8 mouse cellular contexts compared by ENCODE assay signal in genomic region chr10:85927676-85928445, GRCm38 (mm10). TPM values are rescaled to one million over a fixed set of nuclear protein-coding genes. Genes with fewer than 3 reads are reported as not detected.
A peak's percentile ranks its signal among the peaks of the same experiment; 100 is the strongest.
DNase-seq lines count a peak whose midpoint lies in the region; ATAC-seq and TF ChIP-seq lines count a peak whose summit lies in the region.

Ascl4 (plus strand) TSS chr10:85927681.

- peak within 1 kb of the TSS; percentile 95 for H3K4me2 ChIP-seq in intestine, postnatal 0 days (replicated peaks; ENCODE audit: low read depth)

- peaks cover 5% of the 10 kb centered on the region; the same call in 1 of the 2 replicates for H3K4me1 ChIP-seq in liver, adult 2 months (ENCODE audit: control insufficient read depth, insufficient read depth, low read length)
- peaks cover 23% of the 10 kb centered on the region for H3K4me1 ChIP-seq in forebrain, embryonic 10.5 days
- 0 out of 2 replicates have a peak, but pooled peaks cover 3% of the 10 kb centered on the region for H3K4me1 ChIP-seq in intestine, postnatal 0 days (replicated peaks; ENCODE audit: control insufficient read depth, insufficient read depth, low read length)
- no peaks in the 10 kb centered on the region for H3K4me1 ChIP-seq in lung, adult 2 months (ENCODE audit: control insufficient read depth, insufficient read depth, low read length)

- no peaks in the 10 kb centered on the region for H3K9me3 ChIP-seq in forebrain, embryonic 10.5 days
- no peaks in the 10 kb centered on the region for H3K9me3 ChIP-seq in intestine, postnatal 0 days (ENCODE audit: control insufficient read depth)

- H3K27ac ChIP-seq in liver, adult 2 months (replicated peaks; ENCODE audit: insufficient read depth, low read depth, low read length) = no peak within 1 kb of the TSS
- H3K27ac ChIP-seq in forebrain, embryonic 10.5 days = peak within 1 kb of the TSS; percentile 83
- no peak within 1 kb of the TSS for H3K27ac ChIP-seq in intestine, postnatal 0 days (ENCODE audit: low read depth, low read length)

- ATAC-seq in activated CD4-positive, CD25-positive, alpha-beta regulatory T cell, adult 4 months = peak; percentile 33
- ATAC-seq in intestine, postnatal 0 days = no peak

- no peaks in the 10 kb centered on the region for H3K36me3 ChIP-seq in liver, adult 2 months (ENCODE audit: control insufficient read depth, insufficient read depth, low read length)
- H3K36me3 ChIP-seq in forebrain, embryonic 10.5 days (replicated peaks) = no peaks in the 10 kb centered on the region
- no peaks in the 10 kb centered on the region for H3K36me3 ChIP-seq in intestine, postnatal 0 days (ENCODE audit: control insufficient read depth, insufficient read depth)
- H3K36me3 ChIP-seq in splenic B cell, adult 2 months (ENCODE audit: control insufficient read depth, insufficient read depth, low read length, poor library complexity, severe bottlenecking) = no peaks in the 10 kb centered on the region

- no peak for TF ChIP-seq CTCF in liver, adult 2 months (IDR thresholded peaks at IDR 0.05; ENCODE audit: low read depth, low read length)
- peak; percentile 26; the same call in 1 of the 2 replicates for TF ChIP-seq CTCF in intestine, postnatal 0 days (IDR thresholded peaks at IDR 0.05; ENCODE audit: low read depth)
- TF ChIP-seq CTCF in lung, adult 2 months (IDR thresholded peaks at IDR 0.05; ENCODE audit: insufficient read depth, low read length) = no peak

- H3K79me2 ChIP-seq in liver, adult 2 months (ENCODE audit: control insufficient read depth, insufficient read depth, low read length) = no peaks in the 10 kb centered on the region

- TF ChIP-seq POLR2A in liver, adult 2 months (IDR thresholded peaks at IDR 0.05; ENCODE audit: extremely low read depth, insufficient read depth, low read length) = no peak
- TF ChIP-seq POLR2A in lung, adult 2 months (IDR thresholded peaks at IDR 0.05; ENCODE audit: borderline replicate concordance, extremely low read depth, low read depth, low read length) = no peak

- intact Hi-C loops in left cerebral cortex, postnatal 14 days (cut with DNase I) = no loop called here

- peak within 1 kb of the TSS; percentile 62 for H3K4me3 ChIP-seq in liver, adult 2 months (ENCODE audit: insufficient read depth, low read depth, low read length)
- peak within 1 kb of the TSS; percentile 61 for H3K4me3 ChIP-seq in forebrain, embryonic 10.5 days
- peak within 1 kb of the TSS; percentile 56 for H3K4me3 ChIP-seq in intestine, postnatal 0 days (ENCODE audit: low read depth, low read length)
- peak within 1 kb of the TSS; percentile 33 for H3K4me3 ChIP-seq in lung, adult 2 months (replicated peaks; ENCODE audit: extremely low read depth, low read depth, low read length)

- H3K9ac ChIP-seq in liver, adult 2 months (ENCODE audit: low read depth, low read length) = 0 out of 2 replicates have a peak within 1 kb of the TSS, but pooled peaks have one; percentile 21
- H3K9ac ChIP-seq in intestine, postnatal 0 days (ENCODE audit: low read depth, low read length) = no peak within 1 kb of the TSS

- H3K27me3 ChIP-seq in liver, adult 2 months (ENCODE audit: control insufficient read depth, insufficient read depth, low read length) = peaks cover 2% of the 10 kb centered on the region; the same call in 1 of the 2 replicates
- peaks cover 43% of the 10 kb centered on the region for H3K27me3 ChIP-seq in forebrain, embryonic 10.5 days (ENCODE audit: poor library complexity, severe bottlenecking)
- peaks cover 12% of the 10 kb centered on the region for H3K27me3 ChIP-seq in intestine, postnatal 0 days (replicated peaks; ENCODE audit: control insufficient read depth, insufficient read depth, low read length)
- H3K27me3 ChIP-seq in splenic B cell, adult 2 months (ENCODE audit: control insufficient read depth, insufficient read depth, low read length, poor library complexity, severe bottlenecking) = no peaks in the 10 kb centered on the region

- 3% methylated on average over 23 of the region's 23 CpGs for WGBS in liver, adult 2 months
- WGBS in forebrain, embryonic 10.5 days = 2% methylated on average over 23 of the region's 23 CpGs
- 1% methylated on average over 23 of the region's 23 CpGs for WGBS in intestine, postnatal 0 days
- 2% methylated on average over 23 of the region's 23 CpGs for WGBS in lung, adult 2 months

- peak; percentile 5 for DNase-seq in liver, adult 2 months (ENCODE audit: extremely low read depth, low read depth, low spot score)
- no peak for DNase-seq in liver
- DNase-seq in forebrain, embryonic 10.5 days (ENCODE audit: extremely low spot score, low spot score) = peak; percentile 50
- peak; percentile 23 for DNase-seq in lung, adult 2 months
- DNase-seq in splenic B cell, adult 2 months (ENCODE audit: low read depth, low spot score) = peak; percentile 48
- DNase-seq in left cerebral cortex, postnatal 14 days (ENCODE audit: low spot score in 2 of 2) = no peak

RNA-seq across cellular contexts. Expression of gene Ascl4, which starts in this region (rescaled TPM):
- not detected in 2 replicates for total RNA-seq in liver, adult 2 months (2014; rRNA removed)
- polyA plus RNA-seq in liver, adult 2 months (2012; rRNA removed) = 0.04 TPM in 1 of 2 replicates, not detected in the other
- under 1 TPM; 0.16 to 0.23 TPM for polyA plus RNA-seq in activated CD4-positive, CD25-positive, alpha-beta regulatory T cell, adult 4 months (2017; shearing (Covaris generic))
- polyA plus RNA-seq in forebrain, embryonic 10.5 days (2016; fragmentation: Nextera tagmentation; extraction: Ambion mirVana) = 0.32 and 0.42 TPM in 2 replicates
- 0.20 TPM in 1 of 2 replicates, not detected in the other for polyA plus RNA-seq in intestine, postnatal 0 days (2015; fragmentation: Nextera tagmentation; extraction: Ambion mirVana)
- polyA plus RNA-seq in lung, adult 2 months (2012; rRNA removed) = 0.07 and 0.24 TPM in 2 replicates
- total RNA-seq in left cerebral cortex, postnatal 14 days (2021) = under 1 TPM in 1 of 2 experiments, not detected in 1; 0.18 TPM

Comparison
In these comparisons a context has a peak if more than half of its experiments do, and no peak if none do; other contexts are left out.
1. Peak in DNase-seq, H3K4me3 ChIP-seq and H3K9ac ChIP-seq in liver, adult 2 months; RNA of the gene not detected or under 1 TPM.
2. Peak in ATAC-seq in activated CD4-positive, CD25-positive, alpha-beta regulatory T cell, adult 4 months; RNA of the gene not detected or under 1 TPM.
3. Peak in DNase-seq, H3K4me3 ChIP-seq and H3K27ac ChIP-seq in forebrain, embryonic 10.5 days; RNA of the gene not detected or under 1 TPM.
4. Peak in DNase-seq and H3K4me3 ChIP-seq in lung, adult 2 months; RNA of the gene not detected or under 1 TPM.